Mouse (Mus musculus): ENCODE results near the gene Palm3. TPM values are rescaled to one million over a fixed set of nuclear protein-coding genes. Genes with fewer than 3 reads are reported as not detected.

Gene Palm3
- 0.76 TPM for polyA plus RNA-seq (2014; fragmentation: Illumina TruSeq; extraction: RNeasy Lipid Tissue Mini Kit (QIAGEN cat#74804); ENCODE audit: low read depth, low replicate concordance)

DNA sequence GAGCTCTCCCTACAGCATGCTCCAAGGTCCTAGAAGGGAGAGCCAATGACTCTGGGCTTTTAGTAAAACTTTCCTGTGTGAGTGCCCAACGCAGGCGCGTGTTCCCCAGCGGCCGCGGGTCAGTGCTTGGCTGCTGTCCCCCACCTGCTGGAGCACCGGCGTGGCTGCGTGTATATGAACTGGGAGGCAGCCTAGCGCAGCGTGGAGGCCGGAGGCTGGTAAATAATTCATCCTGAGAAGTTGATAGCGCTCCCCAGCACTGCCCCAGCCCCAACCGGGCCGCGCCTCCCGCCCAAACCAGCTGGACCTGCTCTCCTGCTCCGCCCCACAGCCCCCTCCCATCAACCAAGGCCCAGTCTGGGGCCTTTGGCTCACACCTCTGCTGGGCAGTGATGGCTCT, at the start of gene Palm3:
Palm3 (plus strand) TSS at position 376 of the 400 bp plus-strand sequence.

DNA sequence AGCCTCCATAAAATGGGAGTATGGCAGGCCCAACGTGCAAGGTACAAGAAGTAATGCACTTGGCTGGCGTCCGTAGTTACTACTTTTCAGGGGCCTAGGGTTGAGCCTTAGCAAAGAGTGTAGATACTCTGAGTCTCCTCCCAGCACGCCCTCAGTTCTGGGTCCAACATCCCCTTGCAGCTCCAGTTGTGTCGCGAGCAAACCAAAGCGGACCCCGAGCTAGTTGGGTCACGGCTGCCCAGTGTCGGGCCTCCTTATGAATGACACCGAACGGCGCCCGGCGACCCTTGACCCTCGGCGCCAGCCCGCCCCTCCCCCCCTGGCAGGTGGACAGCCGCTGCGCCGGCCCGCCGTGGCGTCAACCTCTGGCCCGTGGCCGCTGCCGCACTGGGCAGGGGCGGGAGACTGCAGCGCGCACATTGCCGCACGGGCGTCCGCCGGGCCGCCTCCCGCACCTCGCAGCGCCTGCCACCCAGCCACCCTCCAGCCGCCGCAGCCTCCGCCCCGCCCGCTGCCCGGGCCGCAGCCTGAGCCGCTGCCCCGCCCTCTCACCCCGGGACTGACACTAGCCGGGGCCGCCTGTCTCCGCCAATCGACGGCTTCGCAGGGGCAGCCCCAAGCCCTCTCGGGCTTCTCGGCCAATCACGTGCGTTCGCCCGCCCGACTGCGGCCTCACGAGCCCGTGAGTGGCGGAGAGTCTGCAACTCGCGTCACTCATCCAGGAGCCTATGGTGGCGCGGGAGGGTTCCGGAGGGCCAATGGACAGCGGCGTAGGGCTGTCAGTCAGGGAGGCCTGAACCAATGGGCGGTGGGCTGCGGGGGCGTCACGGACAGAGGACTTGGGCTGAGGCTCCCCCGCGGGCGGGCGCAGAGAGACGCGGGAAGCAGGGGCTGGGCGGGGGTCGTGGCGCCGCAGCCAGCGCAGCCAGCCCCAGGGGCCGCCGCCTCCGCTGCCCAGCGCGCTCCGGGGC, 48.8 kb upstream of the Palm3 start, which contains the start of gene Prkaca:
Prkaca (plus strand) TSS at position 844 of the 971 bp plus-strand sequence.

DNA sequence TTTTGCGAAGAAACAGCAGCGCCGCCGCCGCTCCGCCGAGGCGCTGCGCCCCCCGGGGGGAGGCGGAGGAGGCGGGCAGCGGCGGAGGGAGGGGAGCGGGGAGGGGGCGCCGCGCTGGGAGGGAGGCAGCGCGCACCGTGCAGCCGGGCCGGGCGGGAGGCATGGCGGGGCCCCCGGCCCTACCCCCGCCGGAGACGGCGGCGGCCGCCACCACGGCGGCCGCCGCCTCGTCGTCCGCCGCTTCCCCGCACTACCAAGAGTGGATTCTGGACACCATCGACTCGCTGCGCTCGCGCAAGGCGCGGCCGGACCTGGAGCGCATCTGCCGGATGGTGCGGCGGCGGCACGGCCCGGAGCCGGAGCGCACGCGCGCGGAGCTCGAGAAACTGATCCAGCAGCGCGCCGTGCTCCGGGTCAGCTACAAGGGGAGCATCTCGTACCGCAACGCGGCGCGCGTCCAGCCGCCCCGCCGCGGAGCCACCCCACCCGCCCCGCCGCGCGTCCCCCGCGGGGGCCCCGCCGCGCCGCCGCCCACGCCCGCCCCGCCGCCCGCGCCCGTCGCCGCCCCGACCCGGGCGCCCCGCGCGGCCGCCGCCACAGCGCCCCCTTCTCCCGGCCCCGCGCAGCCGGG, 23.6 kb upstream of the Palm3 start, which contains the start of gene Samd1:
Samd1 (plus strand) TSS at position 162 of the 631 bp plus-strand sequence.

DNA sequence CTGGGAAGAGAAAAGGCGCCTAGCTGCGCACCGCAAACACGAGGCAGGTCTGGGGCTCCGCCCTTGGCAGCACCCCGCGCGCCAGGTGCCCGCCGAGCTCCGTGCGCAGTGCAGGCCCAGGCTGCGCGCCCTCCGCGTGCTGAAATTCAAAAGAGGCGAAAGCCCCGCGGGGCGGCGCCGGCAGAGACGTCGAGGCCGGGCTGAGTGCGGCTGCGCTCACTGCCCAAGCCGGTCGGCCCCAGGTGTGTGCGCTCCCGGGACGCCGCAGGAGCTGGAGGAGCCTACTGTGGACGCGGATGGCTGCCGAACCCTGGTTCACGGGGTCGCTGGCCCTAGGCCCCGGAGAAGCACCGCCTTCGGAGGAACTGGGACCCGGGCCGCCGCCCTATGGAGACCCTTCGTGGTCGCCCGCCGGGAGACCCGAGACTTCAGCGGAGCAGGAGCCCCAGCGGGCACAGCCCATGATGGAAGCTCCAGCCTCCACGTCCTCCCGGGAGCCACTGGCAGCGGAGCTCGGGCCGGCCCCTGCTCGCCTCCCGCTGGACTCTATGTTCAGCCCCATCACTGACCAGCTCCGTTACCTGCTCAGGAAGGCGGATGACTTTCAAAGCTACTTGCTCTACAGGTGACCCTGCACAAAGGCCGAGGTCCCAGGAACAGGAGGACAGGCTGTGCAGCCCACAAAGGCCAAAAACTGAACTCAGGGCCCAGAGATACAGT, 19.8 kb upstream of the Palm3 start, which contains the start of gene 1700067K01Rik:
1700067K01Rik (plus strand) TSS at position 222 of the 720 bp plus-strand sequence.

DNA sequence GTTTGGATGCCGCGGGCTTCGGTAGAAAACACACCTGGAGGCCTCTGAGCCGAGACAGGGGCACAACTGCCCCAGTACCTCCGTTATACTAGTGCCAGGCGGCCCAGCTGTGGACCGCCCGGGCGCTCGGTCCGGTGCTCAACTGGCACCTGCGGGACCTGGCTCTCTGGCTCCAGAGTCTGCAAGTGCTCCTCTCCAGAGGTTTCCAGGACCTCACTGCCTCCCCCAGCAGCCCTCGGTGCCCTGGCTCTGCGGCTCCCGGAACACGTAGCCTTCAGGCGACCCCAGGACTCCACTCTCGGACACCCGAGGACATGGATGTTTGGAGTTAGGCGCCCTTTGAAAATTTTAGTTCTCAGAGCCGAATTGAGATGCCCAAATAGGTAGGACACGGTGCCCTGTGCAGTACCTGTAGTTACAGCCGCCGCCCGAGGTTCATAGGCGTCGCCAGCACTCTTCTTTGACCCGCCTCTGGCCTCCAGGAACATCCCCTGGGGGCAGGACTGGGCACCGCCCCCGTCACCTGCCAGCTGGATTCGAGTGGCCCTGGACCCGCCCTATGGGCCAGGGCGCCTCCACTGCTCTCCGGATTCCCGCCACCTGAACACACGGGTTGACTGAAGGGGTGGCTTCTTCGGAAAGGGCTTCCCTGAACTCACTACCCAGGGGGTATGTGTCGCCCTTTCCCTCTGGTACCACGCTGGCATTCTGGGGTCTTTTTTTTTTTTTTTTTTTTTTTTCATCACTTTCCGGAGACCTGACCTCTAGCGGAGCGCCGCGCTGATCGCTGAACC, 9.4 kb upstream of the Palm3 start, which contains the start of gene 2210011C24Rik:
2210011C24Rik (minus strand) TSS at position 467 of the 794 bp plus-strand sequence.

DNA sequence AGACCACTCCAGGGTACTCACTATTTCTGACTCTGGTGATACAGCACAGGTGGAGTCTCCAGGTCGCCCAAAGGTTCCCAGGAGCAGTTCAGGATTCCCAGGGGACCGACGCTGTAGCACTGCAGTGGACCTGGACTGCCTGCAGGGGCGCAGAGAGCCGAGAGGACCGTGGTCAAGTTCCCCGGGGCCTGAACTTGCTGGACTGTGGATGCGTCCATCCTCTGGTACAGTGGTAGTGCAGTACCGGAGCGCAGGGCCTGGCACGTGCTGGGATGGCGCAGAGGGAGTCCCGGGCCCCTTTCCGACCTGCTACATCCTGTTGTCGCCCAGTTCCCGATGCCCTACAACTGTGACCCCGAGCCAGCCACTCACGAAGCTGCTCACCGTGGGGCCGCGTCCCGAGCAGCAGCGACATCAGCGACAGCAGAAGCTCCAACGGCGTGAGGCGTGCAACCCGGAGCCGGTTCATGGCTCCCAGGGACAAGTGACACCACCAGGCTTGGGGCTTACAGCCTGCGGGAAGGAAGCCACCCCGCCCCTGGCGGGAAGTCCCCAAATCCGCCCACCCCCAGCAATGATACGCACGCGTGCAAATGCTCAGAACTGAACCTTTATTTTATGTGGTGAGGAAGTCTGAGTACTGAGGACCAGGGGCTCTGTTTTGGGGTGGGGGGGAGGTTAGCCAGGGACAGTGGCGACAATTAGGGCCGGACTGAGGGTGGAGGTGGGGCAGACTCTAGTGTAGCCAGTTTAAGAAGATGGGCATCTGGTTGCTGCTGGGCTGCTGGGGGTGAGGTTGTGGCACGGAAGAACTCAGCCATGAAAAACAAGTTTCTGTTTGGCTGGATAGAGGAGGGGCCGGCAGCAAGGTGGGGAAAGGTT, 21.0 kb downstream of the Palm3 start, which contains the start of gene Il27ra:
Il27ra (minus strand) TSS at position 524 of the 882 bp plus-strand sequence.

DNA sequence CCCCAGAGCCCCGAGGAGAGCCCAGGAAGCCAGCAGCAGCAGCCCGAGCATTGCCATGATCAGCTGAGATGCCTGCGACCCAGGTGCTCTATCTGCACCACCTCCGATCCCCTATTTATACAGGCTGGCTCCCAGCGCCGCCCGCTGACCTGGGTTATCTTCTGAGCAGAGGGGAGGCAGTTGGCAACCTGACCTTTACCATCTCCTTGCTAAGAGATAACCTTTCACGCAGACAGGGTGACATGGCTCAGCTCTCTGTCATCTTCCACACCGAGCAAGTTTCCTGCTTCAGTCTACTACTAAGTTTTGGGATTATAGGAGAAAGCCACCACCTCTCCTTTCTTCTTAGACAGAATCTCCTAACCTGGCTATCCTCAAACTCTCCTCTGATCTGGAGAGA, 23.6 kb downstream of the Palm3 start, which contains the start of gene Rln3:
Rln3 (minus strand) TSS at position 101 of the 400 bp plus-strand sequence.

DNA sequence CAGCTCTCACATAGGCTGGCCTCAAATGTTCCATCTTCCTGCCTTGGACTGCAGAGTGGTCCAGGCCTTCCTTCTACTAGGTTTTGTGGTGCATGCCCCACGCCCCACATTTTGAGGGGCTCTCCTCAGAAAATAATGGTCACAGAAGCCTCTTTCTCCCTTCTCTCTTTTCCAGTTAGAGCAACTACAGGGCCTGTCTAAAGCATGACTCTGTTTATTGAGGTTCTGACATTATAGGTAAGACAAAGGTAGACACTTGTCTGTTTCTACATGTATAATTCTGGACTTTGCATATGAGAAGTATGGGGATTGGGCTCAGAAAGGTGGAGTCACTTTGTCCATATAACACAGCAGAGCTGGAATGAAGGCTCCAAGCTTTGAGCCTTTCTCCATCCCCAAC, 43.8 kb downstream of the Palm3 start, which contains the start of gene Gm10643:
Gm10643 (minus strand) TSS at position 101 of the 400 bp plus-strand sequence.

DNA sequence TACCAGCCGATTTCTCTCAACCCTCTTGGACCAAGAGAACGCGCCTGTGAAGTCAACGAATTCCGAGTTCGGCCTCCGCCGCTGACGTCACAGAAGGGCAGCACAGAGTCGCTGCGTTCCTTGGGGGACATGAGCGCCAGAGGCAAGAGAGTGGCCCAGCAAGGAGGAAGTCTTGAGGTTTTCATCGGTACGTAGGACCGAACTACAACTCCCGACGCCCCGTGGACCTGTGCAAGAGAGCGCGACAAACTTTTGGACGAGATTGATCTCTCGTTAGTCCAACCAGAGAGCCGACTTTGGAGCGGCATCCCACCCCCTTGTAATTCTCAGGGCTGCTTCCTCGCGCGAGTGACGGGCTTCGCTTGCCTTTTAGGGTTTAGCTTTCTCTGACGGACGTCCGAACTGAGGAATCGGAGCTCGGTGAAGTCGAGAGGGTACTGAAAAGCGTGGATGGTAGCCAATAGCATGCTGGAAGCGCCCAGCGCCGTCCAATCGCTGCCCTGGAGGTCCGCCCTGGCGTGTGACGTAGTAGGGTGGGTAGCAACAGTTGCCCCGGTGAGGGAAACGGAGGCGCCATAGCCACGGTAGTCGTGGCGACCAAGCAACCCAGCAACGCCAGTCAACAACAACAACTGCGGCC, 45.1 kb downstream of the Palm3 start, which contains the start of gene Rfx1:
Rfx1 (plus strand) TSS at position 544 of the 640 bp plus-strand sequence.

Other genes starting within 250 kb of the Palm3 start
- gene Adgrl1, start 121.4 kb upstream of the Palm3 start, polyA plus RNA-seq (2014; fragmentation: Illumina TruSeq; extraction: RNeasy Lipid Tissue Mini Kit (QIAGEN cat#74804); ENCODE audit: low read depth, low replicate concordance), result 7.5 TPM
- 0.35 TPM for gene Gm10644, start 66.3 kb upstream of the Palm3 start, polyA plus RNA-seq (2014; fragmentation: Illumina TruSeq; extraction: RNeasy Lipid Tissue Mini Kit (QIAGEN cat#74804); ENCODE audit: low read depth, low replicate concordance)
- 1.7 TPM for gene Asf1b, start 66.0 kb upstream of the Palm3 start, polyA plus RNA-seq (2014; fragmentation: Illumina TruSeq; extraction: RNeasy Lipid Tissue Mini Kit (QIAGEN cat#74804); ENCODE audit: low read depth, low replicate concordance)
- 56.5 TPM for gene Prkaca, start 48.5 kb upstream of the Palm3 start, polyA plus RNA-seq (2014; fragmentation: Illumina TruSeq; extraction: RNeasy Lipid Tissue Mini Kit (QIAGEN cat#74804); ENCODE audit: low read depth, low replicate concordance)
- gene Samd1, start 23.8 kb upstream of the Palm3 start, polyA plus RNA-seq (2014; fragmentation: Illumina TruSeq; extraction: RNeasy Lipid Tissue Mini Kit (QIAGEN cat#74804); ENCODE audit: low read depth, low replicate concordance), result 4.4 TPM
- gene 1700067K01Rik, start 20.0 kb upstream of the Palm3 start, polyA plus RNA-seq (2014; fragmentation: Illumina TruSeq; extraction: RNeasy Lipid Tissue Mini Kit (QIAGEN cat#74804); ENCODE audit: low read depth, low replicate concordance), result not detected
- not detected for gene 2210011C24Rik, start 9.3 kb upstream of the Palm3 start, polyA plus RNA-seq (2014; fragmentation: Illumina TruSeq; extraction: RNeasy Lipid Tissue Mini Kit (QIAGEN cat#74804); ENCODE audit: low read depth, low replicate concordance)
- gene Il27ra, start 21.1 kb downstream of the Palm3 start, polyA plus RNA-seq (2014; fragmentation: Illumina TruSeq; extraction: RNeasy Lipid Tissue Mini Kit (QIAGEN cat#74804); ENCODE audit: low read depth, low replicate concordance), result 0.35 TPM
- not detected for gene Rln3, start 23.5 kb downstream of the Palm3 start, polyA plus RNA-seq (2014; fragmentation: Illumina TruSeq; extraction: RNeasy Lipid Tissue Mini Kit (QIAGEN cat#74804); ENCODE audit: low read depth, low replicate concordance)
- 2.3 TPM for gene Gm10643, start 43.7 kb downstream of the Palm3 start, polyA plus RNA-seq (2014; fragmentation: Illumina TruSeq; extraction: RNeasy Lipid Tissue Mini Kit (QIAGEN cat#74804); ENCODE audit: low read depth, low replicate concordance)
- 0.64 TPM for gene Rfx1, start 45.4 kb downstream of the Palm3 start, polyA plus RNA-seq (2014; fragmentation: Illumina TruSeq; extraction: RNeasy Lipid Tissue Mini Kit (QIAGEN cat#74804); ENCODE audit: low read depth, low replicate concordance)
- gene Dcaf15, start 83.3 kb downstream of the Palm3 start, polyA plus RNA-seq (2014; fragmentation: Illumina TruSeq; extraction: RNeasy Lipid Tissue Mini Kit (QIAGEN cat#74804); ENCODE audit: low read depth, low replicate concordance), result 1.3 TPM
- not detected for gene Podnl1, start 104.5 kb downstream of the Palm3 start, polyA plus RNA-seq (2014; fragmentation: Illumina TruSeq; extraction: RNeasy Lipid Tissue Mini Kit (QIAGEN cat#74804); ENCODE audit: low read depth, low replicate concordance)
- 0.35 TPM for gene Cc2d1a, start 126.5 kb downstream of the Palm3 start, polyA plus RNA-seq (2014; fragmentation: Illumina TruSeq; extraction: RNeasy Lipid Tissue Mini Kit (QIAGEN cat#74804); ENCODE audit: low read depth, low replicate concordance)
- not detected for gene 4930432K21Rik, start 126.6 kb downstream of the Palm3 start, polyA plus RNA-seq (2014; fragmentation: Illumina TruSeq; extraction: RNeasy Lipid Tissue Mini Kit (QIAGEN cat#74804); ENCODE audit: low read depth, low replicate concordance)
- not detected for gene Nanos3, start 163.7 kb downstream of the Palm3 start, polyA plus RNA-seq (2014; fragmentation: Illumina TruSeq; extraction: RNeasy Lipid Tissue Mini Kit (QIAGEN cat#74804); ENCODE audit: low read depth, low replicate concordance)
- gene Zswim4, start 215.6 kb downstream of the Palm3 start, polyA plus RNA-seq (2014; fragmentation: Illumina TruSeq; extraction: RNeasy Lipid Tissue Mini Kit (QIAGEN cat#74804); ENCODE audit: low read depth, low replicate concordance), result 0.52 TPM
- 5.3 TPM for gene D8Ertd738e, start 228.2 kb downstream of the Palm3 start, polyA plus RNA-seq (2014; fragmentation: Illumina TruSeq; extraction: RNeasy Lipid Tissue Mini Kit (QIAGEN cat#74804); ENCODE audit: low read depth, low replicate concordance)
- gene Mri1, start 235.9 kb downstream of the Palm3 start, polyA plus RNA-seq (2014; fragmentation: Illumina TruSeq; extraction: RNeasy Lipid Tissue Mini Kit (QIAGEN cat#74804); ENCODE audit: low read depth, low replicate concordance), result 4.1 TPM
- gene Ccdc130, start 248.9 kb downstream of the Palm3 start, polyA plus RNA-seq (2014; fragmentation: Illumina TruSeq; extraction: RNeasy Lipid Tissue Mini Kit (QIAGEN cat#74804); ENCODE audit: low read depth, low replicate concordance), result 5.3 TPM